Mouse (Mus musculus) hindbrain, embryonic 16.5 days (tissue): ENCODE results near the gene Fes. TPM values are rescaled to one million over a fixed set of nuclear protein-coding genes. Genes with fewer than 3 reads are reported as not detected.
A peak's percentile ranks its signal among the peaks of the same experiment; 100 is the strongest.

Source experiments
- ATAC-seq: fragments of 200-750 bp; cut with Nextera tagmentation; 2 replicates; pipeline ENCODE4 v1.8.0; 2017; ENCODE audit warnings: moderate TSS enrichment, moderate library complexity
- H3K27ac ChIP-seq: fragments of 300-500 bp; sonication (generic); 2 replicates; pipeline ENCODE4 v1.5.1; 2014; ENCODE audit warnings: low read depth, mild to moderate bottlenecking, control low read depth, low read length, moderate library complexity
- H3K27me3 ChIP-seq: fragments of 300-500 bp; sonication (generic); replicated peaks from 2 replicates; pipeline ENCODE4 v1.6.1; 2014; ENCODE audit warnings: low read length; ENCODE audit not compliant: control insufficient read depth, insufficient read depth
- H3K36me3 ChIP-seq: fragments of 300-500 bp; sonication (generic); 2 replicates; pipeline ENCODE4 v1.6.1; 2014; ENCODE audit warnings: mild to moderate bottlenecking, low read length, moderate library complexity, mixed read lengths; ENCODE audit not compliant: control insufficient read depth, insufficient read depth
- H3K4me1 ChIP-seq: fragments of 300-500 bp; sonication (generic); 2 replicates; pipeline ENCODE4 v1.6.1; 2014; ENCODE audit warnings: low read depth, low read length; ENCODE audit not compliant: control insufficient read depth, insufficient read depth
- H3K4me2 ChIP-seq: fragments of 300-500 bp; sonication (generic); 2 replicates; pipeline ENCODE4 v1.6.1; 2014; ENCODE audit warnings: mild to moderate bottlenecking, low read length, control low read depth, moderate library complexity
- H3K4me3 ChIP-seq: fragments of 300-500 bp; sonication (generic); 2 replicates; pipeline ENCODE4 v1.5.1; 2014; ENCODE audit warnings: mild to moderate bottlenecking, low read length, control low read depth, moderate library complexity
- H3K9ac ChIP-seq: fragments of 300-500 bp; sonication (generic); 2 replicates; pipeline ENCODE4 v1.6.1; 2014; ENCODE audit warnings: low read depth, mild to moderate bottlenecking, control low read depth, low read length, moderate library complexity
- H3K9me3 ChIP-seq: fragments of 300-500 bp; sonication (generic); 2 replicates; pipeline ENCODE4 v1.6.1; 2014; ENCODE audit warnings: mild to moderate bottlenecking, low read length, moderate library complexity; ENCODE audit not compliant: control insufficient read depth
- WGBS: fragments of 180-500 bp; shearing (Covaris S2); extraction: QIAGEN DNeasy Blood & Tissue Kit; methylation state at CpG from one replicate; pipeline ENCODE4 v1.1.7; 2014; 5-methylcytosine and 5-hydroxymethylcytosine counted together
- polyA plus RNA-seq: library from polyadenylated mRNA; unstranded; fragments of >200 nt; fragmentation: Nextera tagmentation; extraction: Ambion mirVana; gene quantifications from 2 replicates; pipeline ENCODE4 v1.2.1, GENCODE M21; 2015

The Fes gene
- polyA plus RNA-seq, 1 experiment from 2014 or later, result 3.8 TPM

GRCm38 (mm10) chr7:80339371-80339770 lies 48.4 kb downstream of the Fes start:
- H3K27me3 ChIP-seq, result no peaks in the 10 kb centered on the region
- peak overlapping the region; percentile 78 for H3K27ac ChIP-seq
- WGBS, result 5% methylated on average over 17 of the region's 17 CpGs
- H3K9me3 ChIP-seq, result no peaks in the 10 kb centered on the region
- peak overlapping the region; percentile 71 for H3K4me3 ChIP-seq
- ATAC-seq, result no peak
- peak overlapping the region; percentile 80 for H3K9ac ChIP-seq
- peak overlapping the region; percentile 87 for H3K4me2 ChIP-seq
- peaks cover 34% of the 10 kb centered on the region for H3K4me1 ChIP-seq
- peaks cover 15% of the 10 kb centered on the region for H3K36me3 ChIP-seq

GRCm38 (mm10) chr7:80336932-80337331 lies 50.8 kb downstream of the Fes start:
- Histone ChIP-seq H3K9ac (no peak overlapping the region), H3K4me1 (peaks cover 28% of the 10 kb centered on the region), H3K9me3 (no peaks in the 10 kb centered on the region), H3K27me3 (no peaks in the 10 kb centered on the region), H3K36me3 (peaks cover 36% of the 10 kb centered on the region), H3K4me3 (no peak overlapping the region), H3K4me2 (no peak overlapping the region), H3K27ac (no peak overlapping the region)
- WGBS, result 91% methylated on average over 3 of the region's 3 CpGs
- ATAC-seq, result no peak

GRCm38 (mm10) chr7:80334848-80335247 lies 52.9 kb downstream of the Fes start:
- Histone ChIP-seq H3K27me3 (no peaks in the 10 kb centered on the region), H3K27ac (no peak overlapping the region), H3K9ac (no peak overlapping the region), H3K4me3 (no peak overlapping the region), H3K4me2 (no peak overlapping the region), H3K9me3 (no peaks in the 10 kb centered on the region), H3K36me3 (peaks cover 52% of the 10 kb centered on the region), H3K4me1 (peaks cover 18% of the 10 kb centered on the region)
- WGBS, result 91% methylated on average over 4 of the region's 4 CpGs
- ATAC-seq, result no peak

GRCm38 (mm10) chr7:80331433-80331832 lies 56.3 kb downstream of the Fes start:
- Histone ChIP-seq H3K4me1 (no peaks in the 10 kb centered on the region), H3K4me2 (no peak overlapping the region), H3K9me3 (no peaks in the 10 kb centered on the region), H3K27ac (no peak overlapping the region), H3K4me3 (no peak overlapping the region), H3K36me3 (peaks cover 77% of the 10 kb centered on the region), H3K27me3 (no peaks in the 10 kb centered on the region), H3K9ac (no peak overlapping the region)
- no peak for ATAC-seq
- 85% methylated on average over 19 of the region's 19 CpGs for WGBS

GRCm38 (mm10) chr7:80330278-80330677 lies 57.5 kb downstream of the Fes start:
- Histone ChIP-seq H3K9ac (no peak overlapping the region), H3K27ac (no peak overlapping the region), H3K9me3 (no peaks in the 10 kb centered on the region), H3K4me2 (no peak overlapping the region), H3K36me3 (peaks cover 81% of the 10 kb centered on the region), H3K4me1 (no peaks in the 10 kb centered on the region), H3K27me3 (no peaks in the 10 kb centered on the region), H3K4me3 (no peak overlapping the region)
- WGBS, result 85% methylated on average over 8 of the region's 8 CpGs
- ATAC-seq, result no peak

Other genes starting within 250 kb of the Fes start
- 21.1 and 24.3 TPM in 2 replicates for gene Sema4b, start 201.1 kb downstream of the Fes start, polyA plus RNA-seq
- gene Cib1, start 155.1 kb downstream of the Fes start, polyA plus RNA-seq, result 42.4 and 42.6 TPM in 2 replicates
- 4.5 and 4.9 TPM in 2 replicates for gene Gdpgp1, start 155.1 kb downstream of the Fes start, polyA plus RNA-seq
- gene Ttll13, start 141.6 kb downstream of the Fes start, polyA plus RNA-seq, result 3.3 TPM in 2 replicates
- 71.6 and 75.9 TPM in 2 replicates for gene Ngrn, start 126.7 kb downstream of the Fes start, polyA plus RNA-seq
- 23.7 and 30.3 TPM in 2 replicates for gene Vps33b, start 118.3 kb downstream of the Fes start, polyA plus RNA-seq
- 34.9 and 41.2 TPM in 2 replicates for gene Prc1, start 93.5 kb downstream of the Fes start, polyA plus RNA-seq
- 9.9 and 11.5 TPM in 2 replicates for gene Rccd1, start 63.5 kb downstream of the Fes start, polyA plus RNA-seq
- 57.0 and 65.7 TPM in 2 replicates for gene Unc45a, start 46.9 kb downstream of the Fes start, polyA plus RNA-seq
- 21.3 and 26.7 TPM in 2 replicates for gene Hddc3, start 44.8 kb downstream of the Fes start, polyA plus RNA-seq
- gene Man2a2, start 16.6 kb downstream of the Fes start, polyA plus RNA-seq, result 20.7 and 24.4 TPM in 2 replicates
- gene Furin, start 17.5 kb upstream of the Fes start, polyA plus RNA-seq, result 3.9 and 4.5 TPM in 2 replicates
- 7.3 and 9.6 TPM in 2 replicates for gene Blm, start 147.2 kb upstream of the Fes start, polyA plus RNA-seq